Mouse (Mus musculus) thymus, postnatal 14 days (tissue): ENCODE measurements around the gene Mthfsd.

Experiments
- DNase-seq: peaks from one replicate; pipeline ENCODE4 v3.0.0; 2021

The Mthfsd gene

DNA sequence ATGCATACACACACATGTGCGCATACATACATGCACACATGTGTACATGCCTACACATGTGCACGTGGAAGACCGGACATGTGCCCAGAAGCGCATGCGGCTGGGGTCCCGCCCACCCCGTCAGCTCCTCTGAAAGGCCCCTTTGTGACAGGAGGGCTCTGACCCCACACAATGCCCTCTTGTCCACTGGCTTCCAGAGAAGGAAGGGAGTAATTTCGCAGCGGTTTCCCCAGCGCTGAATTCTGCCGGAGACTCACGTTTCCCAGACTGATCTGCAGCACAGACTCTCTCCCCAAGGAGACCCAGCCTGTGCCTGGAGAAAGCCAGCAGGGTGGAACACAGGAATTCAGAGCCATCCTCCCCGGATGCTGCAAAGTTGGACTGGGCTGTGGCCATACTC is 44.5 kb downstream of the Mthfsd start:
- no peak for DNase-seq

GRCm38 (mm10) chr8:121062521-121062920 is 45.7 kb downstream of the Mthfsd start:
- DNase-seq, result no peak

GRCm38 (mm10) chr8:121059098-121059497 is 49.1 kb downstream of the Mthfsd start:
- DNase-seq, result no peak

DNA sequence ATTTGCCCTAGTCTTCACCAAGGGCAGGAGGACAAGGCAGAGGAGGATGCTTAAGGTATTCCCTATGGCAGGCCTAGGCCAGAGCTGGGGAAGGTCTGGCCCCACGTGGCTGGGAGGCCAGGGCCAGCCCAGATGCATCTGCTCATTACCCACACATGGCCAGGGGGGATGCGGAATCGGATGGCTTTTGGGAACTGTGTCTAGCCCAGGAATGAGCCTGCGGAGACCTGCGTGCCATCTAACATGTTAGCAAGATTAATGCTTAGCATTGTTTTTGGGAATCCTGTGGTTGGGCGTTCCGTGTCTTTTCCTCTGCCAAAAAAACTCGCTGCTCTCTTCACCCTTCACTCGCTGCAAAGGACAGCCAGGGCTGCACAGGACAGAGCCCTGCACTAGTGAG is 50.1 kb downstream of the Mthfsd start:
- no peak for DNase-seq

DNA sequence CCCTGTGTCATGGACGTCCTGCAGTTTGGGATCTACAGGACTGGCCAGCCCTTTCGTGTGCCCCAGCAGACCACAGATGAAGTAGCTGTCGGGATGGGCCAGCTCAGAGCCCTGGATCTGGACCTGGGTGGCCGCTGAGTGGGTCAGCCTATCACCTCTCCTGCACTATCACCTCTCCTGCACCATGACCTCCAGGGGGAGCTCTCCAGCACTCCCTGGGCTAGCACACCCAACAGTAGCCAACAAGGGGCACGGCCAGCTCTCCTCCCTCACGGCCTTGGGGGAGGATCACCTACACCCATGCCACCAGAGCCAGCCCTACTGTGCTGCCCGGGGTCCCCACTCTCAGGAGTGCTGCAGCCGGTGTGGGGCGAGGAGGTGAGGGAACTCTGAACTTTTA is 60.8 kb downstream of the Mthfsd start:
- DNase-seq, result peak; percentile 50

GRCm38 (mm10) chr8:121043719-121044440 is 64.3 kb downstream of the Mthfsd start:
- no peak for DNase-seq
